8 mouse cellular contexts compared by ENCODE assay signal in genomic region chr14:49065529-49066273, GRCm38 (mm10). TPM values are rescaled to one million over a fixed set of nuclear protein-coding genes. Genes with fewer than 3 reads are reported as not detected.
DNase-seq lines count a peak whose midpoint lies in the region; ATAC-seq lines count a peak whose summit lies in the region.

Ap5m1 (plus strand) TSS chr14:49066097.

- 1% methylated on average over 42 of the region's 62 CpGs for WGBS in hindbrain, embryonic 16.5 days
- WGBS in liver, embryonic 12.5 days (ENCODE audit: insufficient replicate concordance): 3% methylated on average over 60 of the region's 62 CpGs
- under 1% methylated on average over 37 of the region's 62 CpGs for WGBS in neural tube, embryonic 15.5 days

- H3K9me3 ChIP-seq in hindbrain, embryonic 16.5 days (ENCODE audit: control insufficient read depth, low read length): no peaks in the 10 kb centered on the region
- no peaks in the 10 kb centered on the region for H3K9me3 ChIP-seq in liver, embryonic 12.5 days (replicated peaks)
- H3K9me3 ChIP-seq in neural tube, embryonic 15.5 days (replicated peaks): no peaks in the 10 kb centered on the region

- DNase-seq in cerebellum, adult 8-10 months: no peak
- DNase-seq in urinary bladder, adult 2 months (ENCODE audit: low spot score): no peak
- DNase-seq in urinary bladder, postnatal 10 days (ENCODE audit: low spot score): no peak

- ATAC-seq in cerebellum, adult (ENCODE audit: insufficient number of reproducible peaks, low FRiP score, low TSS enrichment): peak; percentile 7; the same call in 1 of the 2 replicates
- peak; percentile 13 for ATAC-seq in frontal cortex, adult (ENCODE audit: low TSS enrichment)
- ATAC-seq in hindbrain, embryonic 16.5 days: peak; percentile 59
- ATAC-seq in liver, embryonic 12.5 days: peak; percentile 73
- ATAC-seq in neural tube, embryonic 15.5 days (ENCODE audit: low FRiP score): peak; percentile 58

- peak within 1 kb of the TSS; percentile 98 for H3K9ac ChIP-seq in hindbrain, embryonic 16.5 days (ENCODE audit: low read depth, low read length)
- peak within 1 kb of the TSS; percentile 96 for H3K9ac ChIP-seq in liver, embryonic 12.5 days
- peak within 1 kb of the TSS; percentile 97 for H3K9ac ChIP-seq in neural tube, embryonic 15.5 days (replicated peaks)

- peak within 1 kb of the TSS; percentile 95 for H3K4me3 ChIP-seq in hindbrain, embryonic 16.5 days (ENCODE audit: low read length)
- peak within 1 kb of the TSS; percentile 92 for H3K4me3 ChIP-seq in liver, embryonic 12.5 days
- peak within 1 kb of the TSS; percentile 91 for H3K4me3 ChIP-seq in neural tube, embryonic 15.5 days (replicated peaks)

- H3K36me3 ChIP-seq in hindbrain, embryonic 16.5 days (ENCODE audit: control insufficient read depth, insufficient read depth, low read length): no peaks in the 10 kb centered on the region
- no peaks in the 10 kb centered on the region for H3K36me3 ChIP-seq in liver, embryonic 12.5 days
- no peaks in the 10 kb centered on the region for H3K36me3 ChIP-seq in neural tube, embryonic 15.5 days

- H3K4me1 ChIP-seq in hindbrain, embryonic 16.5 days (ENCODE audit: control insufficient read depth, insufficient read depth, low read depth, low read length): peaks cover 20% of the 10 kb centered on the region
- peaks cover 39% of the 10 kb centered on the region for H3K4me1 ChIP-seq in liver, embryonic 12.5 days
- H3K4me1 ChIP-seq in neural tube, embryonic 15.5 days: peaks cover 28% of the 10 kb centered on the region

- H3K4me2 ChIP-seq in hindbrain, embryonic 16.5 days (ENCODE audit: low read length): peak within 1 kb of the TSS; percentile 73
- peak within 1 kb of the TSS; percentile 78 for H3K4me2 ChIP-seq in liver, embryonic 12.5 days
- H3K4me2 ChIP-seq in neural tube, embryonic 15.5 days: peak within 1 kb of the TSS; percentile 77

- H3K27me3 ChIP-seq in hindbrain, embryonic 16.5 days (replicated peaks; ENCODE audit: control insufficient read depth, insufficient read depth, low read length): no peaks in the 10 kb centered on the region
- no peaks in the 10 kb centered on the region for H3K27me3 ChIP-seq in liver, embryonic 12.5 days (replicated peaks)
- H3K27me3 ChIP-seq in neural tube, embryonic 15.5 days (replicated peaks): no peaks in the 10 kb centered on the region

- peak within 1 kb of the TSS; percentile 99 for H3K27ac ChIP-seq in hindbrain, embryonic 16.5 days (ENCODE audit: low read depth, low read length)
- H3K27ac ChIP-seq in liver, embryonic 12.5 days: peak within 1 kb of the TSS; percentile 99
- H3K27ac ChIP-seq in neural tube, embryonic 15.5 days (replicated peaks): peak within 1 kb of the TSS; percentile 98

RNA-seq across cellular contexts. Expression of gene Ap5m1, which starts in this region (rescaled TPM):
- polyA plus RNA-seq in urinary bladder, adult 2 months (2012; rRNA removed): 18.7 and 21.4 TPM in 2 replicates
- polyA plus RNA-seq in hindbrain, embryonic 16.5 days (2015; fragmentation: Nextera tagmentation; extraction: Ambion mirVana): 19.7 and 20.2 TPM in 2 replicates
- 17.3 and 18.7 TPM in 2 replicates for polyA plus RNA-seq in liver, embryonic 12.5 days (2016; fragmentation: Nextera tagmentation; extraction: Ambion mirVana)
- polyA plus RNA-seq in neural tube, embryonic 15.5 days (2015; fragmentation: Nextera tagmentation; extraction: Ambion mirVana): 20.8 and 23.5 TPM in 2 replicates

Comparison
In these comparisons a context has a peak if more than half of its experiments do, and no peak if none do; other contexts are left out.
1. ATAC-seq: peak in every context shown above with its lines; median percentile 73 in liver, embryonic 12.5 days; 59 in hindbrain, embryonic 16.5 days; 58 in neural tube, embryonic 15.5 days; 13 in frontal cortex, adult; 7 in cerebellum, adult.